Mouse (Mus musculus) liver, embryonic 14.5 days (tissue): Measurements from ENCODE around the gene Lrmp. TPM values are rescaled to one million over a fixed set of nuclear protein-coding genes. Genes with fewer than 3 reads are reported as not detected.
"Not testable (repeated sequence)": the region's sequence is repeated elsewhere in the genome, so short reads cannot be mapped to it uniquely, and the experiment has no call there.

ENCODE experiments used
- ATAC-seq: fragments of 200-750 bp; cut with Nextera tagmentation; 2 replicates; pipeline ENCODE4 v1.8.0; 2017; ENCODE audit warnings: moderate number of reproducible peaks, mild to moderate bottlenecking, moderate library complexity; ENCODE audit not compliant: insufficient read depth
- DNase-seq, 3 experiments: peaks; one replicate each; pipeline ENCODE4 v3.0.0-alpha.2; 2012 to 2013; ENCODE audit warnings: low read depth in 3 of 3, low spot score in 3 of 3
- H3K27ac ChIP-seq: fragments of 300-500 bp; sonication (generic); 2 replicates; pipeline ENCODE4 v1.5.1; 2014; ENCODE audit warnings: moderate library complexity, mild to moderate bottlenecking, control low read depth, inconsistent platforms
- H3K27me3 ChIP-seq: fragments of 300-500 bp; sonication (generic); 2 replicates; pipeline ENCODE4 v1.6.1; 2014; ENCODE audit warnings: mild to moderate bottlenecking, low read length, moderate library complexity; ENCODE audit not compliant: control insufficient read depth, insufficient read depth
- H3K36me3 ChIP-seq: fragments of 300-500 bp; sonication (generic); replicated peaks from 2 replicates; pipeline ENCODE4 v1.6.1; 2014; ENCODE audit warnings: low read depth; ENCODE audit not compliant: control insufficient read depth, insufficient read depth
- H3K4me1 ChIP-seq, 2 experiments: fragments of 200-500 bp in 1 of 2; fragments of 300-500 bp in 1 of 2; sonication (generic) in 1 of 2; replicated peaks; 2 replicates each; pipeline ENCODE4 v1.6.1; 2012 to 2014; ENCODE audit warnings: antibody characterized with exemption in 1 of 2, inconsistent platforms in 1 of 2, low read length in 1 of 2; ENCODE audit not compliant: control insufficient read depth in 2 of 2, insufficient read depth in 2 of 2
- H3K4me2 ChIP-seq: fragments of 300-500 bp; sonication (generic); 2 replicates; pipeline ENCODE4 v1.6.1; 2014; ENCODE audit warnings: low read depth, mild to moderate bottlenecking, control low read depth, moderate library complexity
- H3K4me3 ChIP-seq, 2 experiments: fragments of 200-500 bp in 1 of 2; fragments of 300-500 bp in 1 of 2; sonication (generic) in 1 of 2; 2 replicates each; pipeline ENCODE4 v1.5.1; 2012 to 2014; ENCODE audit warnings: low read depth in 2 of 2, low read length in 2 of 2, mild to moderate bottlenecking in 2 of 2, control low read depth in 1 of 2, inconsistent platforms in 1 of 2, moderate library complexity in 1 of 2; ENCODE audit not compliant: insufficient read depth in 1 of 2
- H3K9ac ChIP-seq: fragments of 300-500 bp; sonication (generic); replicated peaks from 2 replicates; pipeline ENCODE4 v1.6.1; 2014; ENCODE audit warnings: mild to moderate bottlenecking, control low read depth, moderate library complexity
- H3K9me3 ChIP-seq: fragments of 300-500 bp; sonication (generic); 2 replicates; pipeline ENCODE4 v1.6.1; 2016; ENCODE audit warnings: low read length, mixed read lengths; ENCODE audit not compliant: control insufficient read depth
- CTCF ChIP-seq: IDR thresholded peaks from 2 replicates; pipeline ENCODE4 v1.5.1; 2016; ENCODE audit warnings: antibody characterized with exemption, low read depth, control low read depth
- EP300 ChIP-seq: IDR thresholded peaks from 2 replicates; pipeline ENCODE4 v1.6.1; 2016; ENCODE audit warnings: antibody characterized with exemption, low read depth
- WGBS: fragments of 180-500 bp; shearing (Covaris S2); extraction: QIAGEN DNeasy Blood & Tissue Kit; methylation state at CpG from one replicate; pipeline ENCODE4 v1.1.7; 2014; ENCODE audit not compliant: insufficient replicate concordance; 5-methylcytosine and 5-hydroxymethylcytosine counted together
- polyA plus RNA-seq, 2 experiments: library from polyadenylated mRNA; depleted of rRNA in 1 of 2; stranded (reverse) in 1 of 2; unstranded in 1 of 2; fragments of >200 nt; fragmentation: Nextera tagmentation in 1 of 2; extraction: Ambion mirVana in 1 of 2; gene quantifications; 2 replicates each; pipeline versions ENCODE4 v1.2.1 to v1.2.3; 2012 to 2014

The Lrmp gene
- polyA plus RNA-seq, 2 experiments = 7.3 to 10.9 TPM

- no peak for TF ChIP-seq CTCF
- TF ChIP-seq EP300 = no peak
- Histone ChIP-seq H3K4me1 (peaks cover 6 to 36% of the 10 kb centered on the region in 2 experiments), H3K4me2 (no peak overlapping the region), H3K27ac (no peak overlapping the region), H3K36me3 (no peaks in the 10 kb centered on the region), H3K4me3 (no peak overlapping the region), H3K9me3 (no peaks in the 10 kb centered on the region), H3K9ac (no peak overlapping the region), H3K27me3 (no peaks in the 10 kb centered on the region)
- 36% methylated on average over 7 of the region's 7 CpGs for WGBS
- ATAC-seq (no peak), DNase-seq (no peak)
These were observed 10.2 kb downstream of the Lrmp start for GRCm38 (mm10) chr6:145125591-145126113.

GRCm38 (mm10) chr6:145127652-145128051 is 12.2 kb downstream of the Lrmp start:
- DNase-seq (no peak), ATAC-seq (no peak)
- Histone ChIP-seq H3K27me3 (no peaks in the 10 kb centered on the region), H3K9me3 (no peaks in the 10 kb centered on the region), H3K36me3 (no peaks in the 10 kb centered on the region), H3K4me1 (peaks cover 4 to 27% of the 10 kb centered on the region in 2 experiments), H3K9ac (no peak overlapping the region), H3K4me2 (no peak overlapping the region), H3K27ac (no peak overlapping the region), H3K4me3 (no peak overlapping the region)
- 88% methylated on average over 3 of the region's 3 CpGs for WGBS
- TF ChIP-seq EP300 (no peak), CTCF (peak; percentile 50)

GRCm38 (mm10) chr6:145129563-145129962 is 14.1 kb downstream of the Lrmp start:
- no peak overlapping the region for H3K4me3 ChIP-seq
- no peaks in the 10 kb centered on the region for H3K36me3 ChIP-seq
- peaks cover 4 to 14% of the 10 kb centered on the region in 2 experiments for H3K4me1 ChIP-seq
- TF ChIP-seq CTCF = no peak
- no peak overlapping the region for H3K27ac ChIP-seq
- no peak overlapping the region for H3K9ac ChIP-seq
- H3K27me3 ChIP-seq = no peaks in the 10 kb centered on the region
- 50% methylated on average over 4 of the region's 4 CpGs for WGBS
- no peak overlapping the region for H3K4me2 ChIP-seq
- DNase-seq = no peak
- no peak for ATAC-seq
- no peaks in the 10 kb centered on the region for H3K9me3 ChIP-seq

GRCm38 (mm10) chr6:145131991-145132390 is 16.5 kb downstream of the Lrmp start:
- Histone ChIP-seq H3K9me3 (no peaks in the 10 kb centered on the region), H3K36me3 (no peaks in the 10 kb centered on the region), H3K4me2 (no peak overlapping the region), H3K27me3 (no peaks in the 10 kb centered on the region), H3K4me1 (no peaks in the 10 kb centered on the region; a peak in 1 of 4 replicates), H3K27ac (no peak overlapping the region), H3K9ac (no peak overlapping the region), H3K4me3 (no peak overlapping the region)
- ATAC-seq = no peak
- TF ChIP-seq CTCF (no peak), EP300 (no peak)
- WGBS = 55% methylated on average over 5 of the region's 5 CpGs
- no peak for DNase-seq

GRCm38 (mm10) chr6:145132969-145133368 is 17.5 kb downstream of the Lrmp start:
- not testable (repeated sequence) for H3K9ac ChIP-seq, H3K4me2 ChIP-seq, H3K4me3 ChIP-seq, H3K36me3 ChIP-seq, DNase-seq, H3K27ac ChIP-seq, H3K9me3 ChIP-seq, H3K4me1 ChIP-seq, H3K27me3 ChIP-seq, ATAC-seq
- 75% methylated on average over 5 of the region's 5 CpGs for WGBS

- Histone ChIP-seq H3K9ac (no peak overlapping the region), H3K4me1 (peaks cover 0 to 3% of the 10 kb centered on the region in 2 experiments; a peak in 1 of 4 replicates), H3K27me3 (no peaks in the 10 kb centered on the region), H3K9me3 (no peaks in the 10 kb centered on the region), H3K27ac (no peak overlapping the region), H3K4me3 (no peak overlapping the region), H3K36me3 (no peaks in the 10 kb centered on the region), H3K4me2 (no peak overlapping the region)
- no peak for TF ChIP-seq EP300
- TF ChIP-seq CTCF = no peak
- no peak for ATAC-seq
- 65% methylated on average over 3 of the region's 3 CpGs for WGBS
- no peak for DNase-seq
These were observed 19.8 kb downstream of the Lrmp start for GRCm38 (mm10) chr6:145135295-145135694.
